Mouse (Mus musculus): ENCODE data around the gene Mypn.

Mypn gene

GRCm38 (mm10) chr10:63100657-63101056, 103.1 kb downstream of the Mypn start:
- DNase-seq (ENCODE audit: low spot score), result no peak

- DNase-seq (ENCODE audit: low spot score), result peak; percentile 45
Observed at GRCm38 (mm10) chr10:63099941-63100562, 103.7 kb downstream of the Mypn start.

GRCm38 (mm10) chr10:63099521-63099920, 104.2 kb downstream of the Mypn start, which contains the start of gene Atoh7:
Atoh7 (plus strand) TSS chr10:63099651.
- DNase-seq (ENCODE audit: low spot score), result no peak

GRCm38 (mm10) chr10:63098191-63098590, 105.6 kb downstream of the Mypn start:
- no peak for DNase-seq (ENCODE audit: low spot score)

- DNase-seq (ENCODE audit: low spot score), result no peak
Observed at GRCm38 (mm10) chr10:63096757-63097156, 107.0 kb downstream of the Mypn start.

- no peak for DNase-seq (ENCODE audit: low spot score)
Observed at GRCm38 (mm10) chr10:63092616-63093550, 110.9 kb downstream of the Mypn start.

- DNase-seq (ENCODE audit: low spot score), result no peak
Observed at GRCm38 (mm10) chr10:63091915-63092314, 111.8 kb downstream of the Mypn start.

- peak; percentile 13 for DNase-seq (ENCODE audit: low spot score)
Observed at GRCm38 (mm10) chr10:63089758-63090571, 113.8 kb downstream of the Mypn start.

- no peak for DNase-seq (ENCODE audit: low spot score)
Observed at GRCm38 (mm10) chr10:63089103-63089757, 114.5 kb downstream of the Mypn start.

- DNase-seq (ENCODE audit: low spot score), result no peak
Observed at GRCm38 (mm10) chr10:63086304-63086703, 117.4 kb downstream of the Mypn start.

GRCm38 (mm10) chr10:63065988-63066387, 137.8 kb downstream of the Mypn start:
- DNase-seq (ENCODE audit: low spot score), result peak; percentile 69
